ENCODE assay signal across 18 mouse cellular contexts in genomic region chr11:60978658-60979057, GRCm38 (mm10). TPM values are rescaled to one million over a fixed set of nuclear protein-coding genes. Genes with fewer than 3 reads are reported as not detected.
DNase-seq lines count a peak whose midpoint lies in the region; TF ChIP-seq lines count a peak whose summit lies in the region.
"Had no signal": no experiment of that assay in that cellular context is flagged by ENCODE, and none has a peak within 500 bp of the region (broad histone marks: within the 10 kb centered on the region; RNA-seq: fewer than 3 reads in every experiment).

No protein-coding gene starts in this region.

- H3K79me2 ChIP-seq in myocyte (ENCODE audit: control insufficient read depth, insufficient read depth): no peaks in the 10 kb centered on the region

- no peak overlapping the region for H3K4me3 ChIP-seq in myocyte

- TF ChIP-seq POLR2A in myocyte (IDR thresholded peaks at IDR 0.05; ENCODE audit: insufficient read length, low read depth): no peak

- DNase-seq in cerebellum, postnatal 10 days: no peak
- DNase-seq: adrenal gland, adult 2 months; adrenal gland, adult 8-10 months; adrenal gland, postnatal 10 days; adrenal gland, postnatal 14 days; adrenal gland, postnatal 25 days; adrenal gland, postnatal 36 days; B cell, adult 2 months; cerebellum, adult 11 months; cerebellum, adult 11-12 months; cerebellum, adult 18-20 months; cerebellum, adult 2 months had no signal

- no peaks in the 10 kb centered on the region for H3K27me3 ChIP-seq in myocyte (ENCODE audit: control insufficient read depth, insufficient read depth, insufficient read length)
- H3K27me3 ChIP-seq: CH12.LX had no signal

- no peak overlapping the region for H3K4me2 ChIP-seq in myocyte (ENCODE audit: low read depth)

- no peaks in the 10 kb centered on the region for H3K36me3 ChIP-seq in myocyte (ENCODE audit: control insufficient read depth, insufficient read depth)
- H3K36me3 ChIP-seq: G1E had no signal

- H3ac ChIP-seq in myocyte (ENCODE audit: control insufficient read depth, insufficient read length): no peak overlapping the region

TF ChIP-seq in myocyte, 11 proteins besides CTCF, POLR2A, EP300 and RAD21:
- no peak for TF ChIP-seq REST (IDR thresholded peaks at IDR 0.05; ENCODE audit: insufficient read depth, insufficient read length)
- TF ChIP-seq CEBPB (IDR thresholded peaks at IDR 0.05; ENCODE audit: insufficient read depth, poor library complexity, severe bottlenecking): no peak
- TF ChIP-seq USF1 (IDR thresholded peaks at IDR 0.05; ENCODE audit: low read depth): no peak
- TF ChIP-seq POLR2AphosphoS2 (IDR thresholded peaks at IDR 0.05; ENCODE audit: insufficient read length, low read depth): no peak
- peak in 2 of 3 experiments; percentile 6 to 81 for TF ChIP-seq MYOG (IDR thresholded peaks at IDR 0.05; ENCODE audit: control insufficient read depth in 1 of 3, insufficient read depth in 1 of 3, insufficient read length in 2 of 3, low read depth in 2 of 3)
- TF ChIP-seq TCF12 (IDR thresholded peaks at IDR 0.05; ENCODE audit: insufficient read depth, poor library complexity, severe bottlenecking): peak; percentile 71
- TF ChIP-seq TCF3 (IDR thresholded peaks at IDR 0.05; ENCODE audit: insufficient read length, low read depth): peak; percentile 35
- TF ChIP-seq MAX (IDR thresholded peaks at IDR 0.05; ENCODE audit: low read depth): no peak
- no peak for TF ChIP-seq E2F4 (IDR thresholded peaks at IDR 0.05; ENCODE audit: insufficient read depth)
- TF ChIP-seq MYOD1 (IDR thresholded peaks at IDR 0.05; ENCODE audit: control insufficient read depth in 1 of 3, insufficient read length in 2 of 3, low read depth in 2 of 3): peak in 2 of 3 experiments; percentile 56 to 84
- TF ChIP-seq SRF (IDR thresholded peaks at IDR 0.05; ENCODE audit: control insufficient read depth, insufficient read length, low read depth): no peak
TF ChIP-seq in myocyte: peak in this region for 4.

RNA-seq across cellular contexts. Expression of gene Kcnj12, which starts 43.7 kb away (rescaled TPM):
- 12.5 TPM for polyA plus RNA-seq in myocyte (2012; fragmentation: generic; extraction: Trizol)
- polyA plus RNA-seq: activated CD4-positive, CD25-positive, alpha-beta regulatory T cell, adult 4 months; CD4-positive, CD25-positive, alpha-beta regulatory T cell, adult 4 months; G1E; Patski had no signal

RNA-seq across cellular contexts. Expression of gene Map2k3, which starts 46.8 kb away (rescaled TPM):
- polyA plus RNA-seq in myocyte (2012; fragmentation: generic; extraction: Trizol): 68.5 TPM
